Comparison of ENCODE assay signal across 24 mouse cellular contexts in the genomic region with DNA sequence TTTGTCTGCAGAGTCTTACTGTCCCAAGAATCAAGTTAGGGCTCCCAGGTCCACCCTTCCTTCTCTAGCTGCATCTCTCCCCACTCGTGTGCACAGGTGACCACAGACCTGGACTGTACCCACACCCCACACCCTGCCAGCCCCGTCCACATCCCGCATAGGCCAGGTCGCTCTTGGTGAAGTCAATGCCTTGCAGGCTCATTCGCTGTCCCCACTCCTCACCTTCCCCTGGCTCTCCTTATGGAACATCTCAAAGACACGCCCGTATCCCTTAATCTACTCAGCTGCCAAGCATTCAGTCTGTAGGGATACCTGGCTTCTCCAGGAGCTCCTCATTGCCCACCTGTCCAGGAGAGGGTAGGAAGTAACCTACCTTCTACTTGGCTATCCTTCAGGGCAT. TPM values are rescaled to one million over a fixed set of nuclear protein-coding genes. Genes with fewer than 3 reads are reported as not detected.
DNase-seq lines count a peak whose midpoint lies in the region; ATAC-seq lines count a peak whose summit lies in the region.
"Had no signal": no experiment of that assay in that cellular context is flagged by ENCODE, and none has a peak within 500 bp of the region (broad histone marks: within the 10 kb centered on the region; RNA-seq: fewer than 3 reads in every experiment).

No protein-coding gene starts in this region.

- no peaks in the 10 kb centered on the region for H3K36me3 ChIP-seq in heart, embryonic 11.5 days (ENCODE audit: control insufficient read depth, insufficient read depth, low read length)
- H3K36me3 ChIP-seq: embryonic facial prominence, embryonic 10.5 days; embryonic facial prominence, embryonic 12.5 days; forebrain, embryonic 15.5 days; G1E had no signal

- no peak overlapping the region for H3K27ac ChIP-seq in heart, embryonic 11.5 days (ENCODE audit: low read depth, low read length)
- H3K27ac ChIP-seq: embryonic facial prominence, embryonic 10.5 days; embryonic facial prominence, embryonic 12.5 days; forebrain, embryonic 13.5 days; forebrain, embryonic 15.5 days had no signal

- no peaks in the 10 kb centered on the region for H3K9me3 ChIP-seq in heart, embryonic 11.5 days (replicated peaks; ENCODE audit: control insufficient read depth, low read length)
- H3K9me3 ChIP-seq: embryonic facial prominence, embryonic 10.5 days; embryonic facial prominence, embryonic 12.5 days; forebrain, embryonic 13.5 days; forebrain, embryonic 15.5 days; G1E had no signal

- H3K4me2 ChIP-seq in heart, embryonic 11.5 days: no peak overlapping the region
- H3K4me2 ChIP-seq: embryonic facial prominence, embryonic 12.5 days; forebrain, embryonic 13.5 days; forebrain, embryonic 15.5 days had no signal

- H3K4me1 ChIP-seq in heart, embryonic 11.5 days (ENCODE audit: control insufficient read depth, insufficient read depth, low read length): peaks cover 8% of the 10 kb centered on the region; the same call in 1 of the 2 replicates

- peaks cover 11% of the 10 kb centered on the region for H3K27me3 ChIP-seq in heart, embryonic 11.5 days (ENCODE audit: control insufficient read depth, insufficient read depth, low read length)
- H3K27me3 ChIP-seq: forebrain, embryonic 15.5 days; Patski had no signal

- DNase-seq in cerebellum, adult 9-11 months: peak; percentile 15
- no peak for DNase-seq in cerebellum, postnatal 4 days (ENCODE audit: low spot score in 2 of 2)
- peak; percentile 86 for DNase-seq in heart, adult 11 months
- DNase-seq in testis, postnatal 10 days (ENCODE audit: low spot score): peak; percentile 45
- no peak for DNase-seq in testis, postnatal 14 days (ENCODE audit: low spot score)
- DNase-seq: adrenal gland, adult 8-10 months; adrenal gland, postnatal 14 days; adrenal gland, postnatal 36 days; B cell, adult 2 months; cerebellum, adult 11-12 months; cerebellum, adult 2 months; cerebellum, adult 9-10 months; cerebellum, postnatal 36 days; forebrain, postnatal 0 days had no signal

- no peak overlapping the region for H3K4me3 ChIP-seq in heart, embryonic 11.5 days (ENCODE audit: low read depth, low read length)
- H3K4me3 ChIP-seq: embryonic facial prominence, embryonic 10.5 days; embryonic facial prominence, embryonic 12.5 days; forebrain, embryonic 13.5 days; forebrain, embryonic 15.5 days had no signal

- ATAC-seq in heart, embryonic 11.5 days (replicated peaks; ENCODE audit: insufficient number of reproducible peaks, low FRiP score, low TSS enrichment): no peak
- ATAC-seq: activated CD4-positive, CD25-positive, alpha-beta regulatory T cell, adult 4 months; CD4-positive, CD25-positive, alpha-beta regulatory T cell, adult 4 months; forebrain, embryonic 13.5 days; forebrain, embryonic 15.5 days; forebrain, postnatal 0 days; Patski had no signal

- no peak overlapping the region for H3K9ac ChIP-seq in heart, embryonic 11.5 days (ENCODE audit: low read depth, low read length)
- H3K9ac ChIP-seq: embryonic facial prominence, embryonic 12.5 days; forebrain, embryonic 13.5 days; forebrain, embryonic 15.5 days; forebrain, postnatal 0 days had no signal

- WGBS in heart, embryonic 11.5 days (ENCODE audit: insufficient replicate concordance): 79% methylated on average over 7 of the region's 7 CpGs

RNA-seq across cellular contexts. Expression of a gene that starts 2.5 kb away (rescaled TPM):
- not detected in 2 replicates for polyA plus RNA-seq in heart, embryonic 11.5 days (2014; fragmentation: Nextera tagmentation; extraction: Ambion mirVana)
- polyA plus RNA-seq: activated CD4-positive, CD25-positive, alpha-beta regulatory T cell, adult 4 months; CD4-positive, CD25-positive, alpha-beta regulatory T cell, adult 4 months; embryonic facial prominence, embryonic 10.5 days; embryonic facial prominence, embryonic 12.5 days; forebrain, embryonic 11.5 days; G1E had no signal

RNA-seq across cellular contexts. Expression of a gene that starts 19.8 kb away (rescaled TPM):
- 410 and 416 TPM in 2 replicates for polyA plus RNA-seq in heart, embryonic 11.5 days (2014; fragmentation: Nextera tagmentation; extraction: Ambion mirVana)

Comparison
In these comparisons a context has a peak if more than half of its experiments do, and no peak if none do; other contexts are left out.
1. DNase-seq: peak in cerebellum, adult 9-11 months (single experiment), heart, adult 11 months (single experiment) and testis, postnatal 10 days (single experiment); none in cerebellum, postnatal 4 days (0 of 2) and testis, postnatal 14 days (single experiment).